ENCODE assay signal across 8 mouse cellular contexts in genomic region chr4:86886160-86886878, GRCm38 (mm10). TPM values are rescaled to one million over a fixed set of nuclear protein-coding genes. Genes with fewer than 3 reads are reported as not detected.
A peak's percentile ranks its signal among the peaks of the same experiment; 100 is the strongest.
DNase-seq lines count a peak whose midpoint lies in the region; ATAC-seq and TF ChIP-seq lines count a peak whose summit lies in the region.

No protein-coding gene starts in this region.

- no peak for TF ChIP-seq POLR2A in myocyte (IDR thresholded peaks at IDR 0.05; ENCODE audit: insufficient read length, low read depth)

- H3K36me3 ChIP-seq in forebrain, embryonic 14.5 days (ENCODE audit: control insufficient read depth, insufficient read depth, low read length), result no peaks in the 10 kb centered on the region
- no peaks in the 10 kb centered on the region for H3K36me3 ChIP-seq in hindbrain, embryonic 16.5 days (ENCODE audit: control insufficient read depth, insufficient read depth, low read length)
- no peaks in the 10 kb centered on the region for H3K36me3 ChIP-seq in liver, embryonic 12.5 days
- no peaks in the 10 kb centered on the region for H3K36me3 ChIP-seq in myocyte (ENCODE audit: control insufficient read depth, insufficient read depth)

- H3K4me1 ChIP-seq in forebrain, embryonic 14.5 days (ENCODE audit: control insufficient read depth, insufficient read depth, low read length), result no peaks in the 10 kb centered on the region
- H3K4me1 ChIP-seq in hindbrain, embryonic 16.5 days (ENCODE audit: control insufficient read depth, insufficient read depth, low read depth, low read length), result no peaks in the 10 kb centered on the region
- peaks cover 22% of the 10 kb centered on the region for H3K4me1 ChIP-seq in liver, embryonic 12.5 days

- H3K4me2 ChIP-seq in forebrain, embryonic 14.5 days (ENCODE audit: low read length), result peak overlapping the region; percentile 27; the same call in 1 of the 2 replicates
- H3K4me2 ChIP-seq in hindbrain, embryonic 16.5 days (ENCODE audit: low read length), result peak overlapping the region; percentile 44
- peak overlapping the region; percentile 82 for H3K4me2 ChIP-seq in liver, embryonic 12.5 days
- peak overlapping the region; percentile 19 for H3K4me2 ChIP-seq in myocyte (ENCODE audit: low read depth)

- no peaks in the 10 kb centered on the region for H3K9me3 ChIP-seq in forebrain, embryonic 14.5 days (replicated peaks; ENCODE audit: control insufficient read depth, low read length)
- no peaks in the 10 kb centered on the region for H3K9me3 ChIP-seq in hindbrain, embryonic 16.5 days (ENCODE audit: control insufficient read depth, low read length)
- H3K9me3 ChIP-seq in liver, embryonic 12.5 days (replicated peaks), result no peaks in the 10 kb centered on the region

- 50% methylated on average over 18 of the region's 18 CpGs for WGBS in forebrain, embryonic 14.5 days
- 52% methylated on average over 18 of the region's 18 CpGs for WGBS in hindbrain, embryonic 16.5 days
- 3% methylated on average over 18 of the region's 18 CpGs for WGBS in liver, embryonic 12.5 days (ENCODE audit: insufficient replicate concordance)

- H3K27ac ChIP-seq in forebrain, embryonic 14.5 days (ENCODE audit: low read depth, low read length), result no peak overlapping the region
- no peak overlapping the region for H3K27ac ChIP-seq in hindbrain, embryonic 16.5 days (ENCODE audit: low read depth, low read length)
- H3K27ac ChIP-seq in liver, embryonic 12.5 days, result peak overlapping the region; percentile 72

- no peak overlapping the region for H3K9ac ChIP-seq in forebrain, embryonic 14.5 days (ENCODE audit: low read length)
- 0 out of 2 replicates have a peak overlapping the region, but pooled peaks have one; percentile 11 for H3K9ac ChIP-seq in hindbrain, embryonic 16.5 days (ENCODE audit: low read depth, low read length)
- H3K9ac ChIP-seq in liver, embryonic 12.5 days, result peak overlapping the region; percentile 58

- peak; percentile 38 to 46 for DNase-seq in B cell, adult 2 months
- DNase-seq in adrenal gland, adult 8-10 months, result peak; percentile 37
- no peak for DNase-seq in forebrain, embryonic 14.5 days (ENCODE audit: low spot score)
- no peak for DNase-seq in cerebellum, adult 18-20 months
- no peak for DNase-seq in adipocyte (ENCODE audit: low spot score)

- H3K27me3 ChIP-seq in forebrain, embryonic 14.5 days (replicated peaks; ENCODE audit: control insufficient read depth, insufficient read depth, low read length), result no peaks in the 10 kb centered on the region
- no peaks in the 10 kb centered on the region for H3K27me3 ChIP-seq in hindbrain, embryonic 16.5 days (replicated peaks; ENCODE audit: control insufficient read depth, insufficient read depth, low read length)
- H3K27me3 ChIP-seq in liver, embryonic 12.5 days (replicated peaks), result no peaks in the 10 kb centered on the region
- peaks cover 10% of the 10 kb centered on the region for H3K27me3 ChIP-seq in myocyte (ENCODE audit: control insufficient read depth, insufficient read depth, insufficient read length)

- H3ac ChIP-seq in myocyte (ENCODE audit: control insufficient read depth, insufficient read length), result no peak overlapping the region

- no peak overlapping the region for H3K4me3 ChIP-seq in forebrain, embryonic 14.5 days (ENCODE audit: low read depth, low read length)
- H3K4me3 ChIP-seq in hindbrain, embryonic 16.5 days (ENCODE audit: low read length), result peak overlapping the region; percentile 8
- peak overlapping the region; percentile 58 for H3K4me3 ChIP-seq in liver, embryonic 12.5 days
- no peak overlapping the region for H3K4me3 ChIP-seq in myocyte

- no peaks in the 10 kb centered on the region for H3K79me2 ChIP-seq in myocyte (ENCODE audit: control insufficient read depth, insufficient read depth)

- ATAC-seq in forebrain, embryonic 14.5 days, result no peak
- no peak for ATAC-seq in hindbrain, embryonic 16.5 days
- peak; percentile 81 for ATAC-seq in liver, embryonic 12.5 days

TF ChIP-seq in myocyte, 11 proteins besides CTCF, POLR2A, EP300 and RAD21:
- TF ChIP-seq TCF3 (IDR thresholded peaks at IDR 0.05; ENCODE audit: insufficient read length, low read depth) (no peak), MAX (IDR thresholded peaks at IDR 0.05; ENCODE audit: low read depth) (no peak), MYOG (IDR thresholded peaks at IDR 0.05; ENCODE audit: control insufficient read depth in 1 of 3, insufficient read depth in 1 of 3, insufficient read length in 2 of 3, low read depth in 2 of 3) (no peak), REST (IDR thresholded peaks at IDR 0.05; ENCODE audit: insufficient read depth, insufficient read length) (no peak), MYOD1 (IDR thresholded peaks at IDR 0.05; ENCODE audit: control insufficient read depth in 1 of 3, insufficient read length in 2 of 3, low read depth in 2 of 3) (no peak), SRF (IDR thresholded peaks at IDR 0.05; ENCODE audit: control insufficient read depth, insufficient read length, low read depth) (no peak), TCF12 (IDR thresholded peaks at IDR 0.05; ENCODE audit: insufficient read depth, poor library complexity, severe bottlenecking) (no peak)

RNA-seq across cellular contexts. Expression of gene Acer2, which starts 12.1 kb away (rescaled TPM):
- total RNA-seq in adrenal gland, adult 8-10 months (2022), result 10 to 100 TPM; 12.0 to 18.3 (median 16.9) TPM
- 12.8 and 13.6 TPM in 2 replicates for polyA plus RNA-seq in forebrain, embryonic 14.5 days (2014; fragmentation: Nextera tagmentation; extraction: Ambion mirVana)
- 15.2 and 18.2 TPM in 2 replicates for polyA plus RNA-seq in hindbrain, embryonic 16.5 days (2015; fragmentation: Nextera tagmentation; extraction: Ambion mirVana)
- polyA plus RNA-seq in liver, embryonic 12.5 days (2016; fragmentation: Nextera tagmentation; extraction: Ambion mirVana), result 8.1 and 8.4 TPM in 2 replicates
- 0.01 TPM for polyA plus RNA-seq in myocyte (2012; fragmentation: generic; extraction: Trizol)

RNA-seq across cellular contexts. Expression of gene Rps6, which starts 29.1 kb away (rescaled TPM):
- total RNA-seq in adrenal gland, adult 8-10 months (2022), result 100 to 1,000 TPM; 758 to 849 (median 847) TPM
- polyA plus RNA-seq in forebrain, embryonic 14.5 days (2014; fragmentation: Nextera tagmentation; extraction: Ambion mirVana), result 502 and 571 TPM in 2 replicates
- 300 and 377 TPM in 2 replicates for polyA plus RNA-seq in hindbrain, embryonic 16.5 days (2015; fragmentation: Nextera tagmentation; extraction: Ambion mirVana)
- polyA plus RNA-seq in liver, embryonic 12.5 days (2016; fragmentation: Nextera tagmentation; extraction: Ambion mirVana), result 704 and 734 TPM in 2 replicates
- polyA plus RNA-seq in myocyte (2012; fragmentation: generic; extraction: Trizol), result 2,131 TPM

Comparison
In these comparisons a context has a peak if more than half of its experiments do, and no peak if none do; other contexts are left out.
1. DNase-seq: peak in B cell, adult 2 months (2 of 2) and adrenal gland, adult 8-10 months (single experiment); none in forebrain, embryonic 14.5 days (single experiment), cerebellum, adult 18-20 months (0 of 2) and adipocyte (single experiment).
2. H3K4me2 ChIP-seq: peak in every context shown above with its lines; median percentile 82 in liver, embryonic 12.5 days; 44 in hindbrain, embryonic 16.5 days; 27 in forebrain, embryonic 14.5 days; 19 in myocyte.
3. H3K4me3 ChIP-seq: peak in hindbrain, embryonic 16.5 days (single experiment) and liver, embryonic 12.5 days (single experiment); none in forebrain, embryonic 14.5 days (single experiment) and myocyte (single experiment).